Mouse (Mus musculus): Measurements from ENCODE around the gene Uba7.

DNA sequence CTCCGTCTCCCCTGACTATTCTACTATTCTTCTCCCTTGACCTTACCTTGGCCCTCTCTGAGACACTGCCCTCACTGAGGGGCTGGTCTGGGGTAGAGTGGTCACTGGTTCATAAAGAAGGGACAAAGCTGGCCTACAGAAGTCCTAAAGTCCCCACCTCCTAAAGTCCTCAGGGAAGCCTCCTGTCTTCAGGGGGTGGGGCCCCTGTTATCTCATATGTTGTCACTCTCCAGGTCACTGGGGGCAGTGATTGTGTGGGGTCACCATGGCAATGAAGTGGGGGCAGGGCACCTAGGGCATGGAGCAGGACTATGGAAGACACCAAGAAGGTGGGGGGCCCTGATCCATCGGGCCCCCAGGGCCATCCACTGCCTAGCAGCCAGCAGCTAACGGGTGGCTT lies 47.1 kb upstream of the Uba7 start, which contains the start of gene Actl11:
- no peak for TF ChIP-seq CTCF (conservative IDR thresholded peaks at IDR 0.05 in 1 of 2, IDR thresholded peaks at IDR 0.05 in 1 of 2; ENCODE audit: low read depth in 2 of 2, low read length in 2 of 2)
- TF ChIP-seq MAFK (IDR thresholded peaks at IDR 0.05; ENCODE audit: insufficient replicate concordance, low read length) = no peak
- no peak for TF ChIP-seq GABPA (IDR thresholded peaks at IDR 0.05; ENCODE audit: insufficient replicate concordance, low read depth, low read length)
- TF ChIP-seq POLR2A (IDR thresholded peaks at IDR 0.05; ENCODE audit: low read depth, low read length) = no peak
- TF ChIP-seq HCFC1 (IDR thresholded peaks at IDR 0.05; ENCODE audit: low read depth, low read length) = no peak
- TF ChIP-seq JUN (IDR thresholded peaks at IDR 0.05; ENCODE audit: insufficient read depth, low read depth, low read length) = no peak
